Mouse (Mus musculus): ENCODE data around the gene Zfp607a.

Gene Zfp607a

GRCm38 (mm10) chr7:27928818-27929695 is 71.7 kb downstream of the Zfp607a start, which contains the start of gene Zfp974:
Gene Zfp974, minus strand, starts transcription at chr7:27929460.
- in situ Hi-C loops (cut with MboI; ENCODE audit: low pct_unique_long_range_greater_than_20kb in 1 of 2, low sequenced_read_pairs in 2 of 2, unreplicated experiment in 1 of 2): loop anchor here in 1 of 2 experiments (25.0 kb wide), 1 partner anchor 108 kb away; no protein-coding TSS in a partner anchor
